Mouse (Mus musculus) cerebellum, postnatal 10 days (tissue): ENCODE measurements around the gene Znhit2.

ENCODE experiments used
- DNase-seq, 2 experiments: peaks; one replicate each; pipeline ENCODE4 v3.0.0; 2021; ENCODE audit warnings: mixed read lengths in 2 of 2

Znhit2 gene

DNA sequence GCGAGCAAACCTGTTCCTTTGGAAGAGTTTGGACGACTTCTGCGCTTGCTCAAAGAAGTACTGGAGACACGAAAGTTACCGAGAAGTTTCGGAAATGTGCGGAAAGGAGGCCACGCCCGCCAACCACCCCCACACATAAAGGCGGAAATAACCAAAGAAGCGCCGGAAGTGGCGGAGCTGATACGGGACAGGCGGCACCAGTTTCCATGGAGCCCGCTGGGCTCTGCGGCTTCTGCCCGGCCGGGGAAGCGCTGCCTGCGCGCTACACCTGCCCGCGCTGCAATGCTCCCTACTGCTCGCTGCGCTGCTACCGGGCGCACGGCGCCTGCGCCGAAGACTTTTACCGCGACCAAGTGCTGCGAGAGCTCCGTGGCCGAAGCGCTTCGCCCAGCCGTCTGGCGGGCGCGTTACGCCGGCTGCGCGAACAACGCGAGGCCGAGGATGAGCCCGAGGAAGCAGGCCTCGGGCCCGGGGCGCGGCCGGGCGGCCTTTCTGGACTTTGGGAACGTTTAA, at the start of gene Znhit2:
Gene Znhit2, plus strand, starts transcription at position 172 of the 513 bp plus-strand sequence.
- peak; percentile 91 to 94 for DNase-seq

DNA sequence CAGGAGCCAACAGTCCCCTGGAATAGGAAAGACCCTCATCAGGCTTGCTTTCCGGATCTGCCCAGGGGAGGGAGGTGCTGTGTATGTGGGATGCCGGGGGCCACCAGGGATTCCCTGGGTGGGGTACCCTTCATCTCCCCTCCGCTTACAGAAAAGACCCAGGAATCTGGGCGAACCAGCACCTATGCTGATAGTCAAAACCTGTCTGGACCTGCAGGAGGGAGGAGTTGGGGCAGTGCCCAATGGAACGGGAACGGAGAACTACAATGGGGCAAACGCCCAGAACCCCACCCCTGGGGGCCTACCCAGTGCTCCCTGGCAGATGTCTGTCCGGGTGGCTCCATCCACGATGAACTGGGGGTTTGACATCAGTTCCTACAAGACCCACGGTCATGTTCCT, 47.3 kb upstream of the Znhit2 start:
- no peak for DNase-seq

DNA sequence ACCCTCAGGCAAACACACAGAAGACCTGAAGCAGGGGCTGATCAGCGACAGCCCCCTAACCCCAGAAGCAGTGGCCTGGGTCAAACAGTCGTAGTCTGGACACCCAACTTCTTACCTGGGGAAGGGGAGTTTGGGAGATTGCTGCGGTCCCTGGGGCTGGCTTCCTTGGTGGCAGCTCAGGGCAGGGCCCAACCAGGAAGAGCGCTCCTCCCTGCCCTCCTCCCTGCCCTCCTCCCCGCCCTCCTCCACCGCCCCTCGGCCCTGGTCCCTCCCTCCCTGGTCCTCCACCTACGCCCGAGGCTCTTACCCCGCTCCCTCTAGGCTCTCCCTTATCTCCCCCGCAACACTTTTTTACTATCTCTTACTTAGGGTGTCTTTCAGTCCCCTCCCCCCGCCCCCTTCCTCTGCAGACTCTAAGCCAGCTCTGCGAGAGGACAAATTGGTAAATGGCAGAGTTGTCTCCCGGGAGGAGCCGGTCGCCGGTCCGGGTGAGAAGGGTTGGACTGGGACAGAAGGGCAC, 45.9 kb upstream of the Znhit2 start:
- peak; percentile 50 to 55 for DNase-seq

DNA sequence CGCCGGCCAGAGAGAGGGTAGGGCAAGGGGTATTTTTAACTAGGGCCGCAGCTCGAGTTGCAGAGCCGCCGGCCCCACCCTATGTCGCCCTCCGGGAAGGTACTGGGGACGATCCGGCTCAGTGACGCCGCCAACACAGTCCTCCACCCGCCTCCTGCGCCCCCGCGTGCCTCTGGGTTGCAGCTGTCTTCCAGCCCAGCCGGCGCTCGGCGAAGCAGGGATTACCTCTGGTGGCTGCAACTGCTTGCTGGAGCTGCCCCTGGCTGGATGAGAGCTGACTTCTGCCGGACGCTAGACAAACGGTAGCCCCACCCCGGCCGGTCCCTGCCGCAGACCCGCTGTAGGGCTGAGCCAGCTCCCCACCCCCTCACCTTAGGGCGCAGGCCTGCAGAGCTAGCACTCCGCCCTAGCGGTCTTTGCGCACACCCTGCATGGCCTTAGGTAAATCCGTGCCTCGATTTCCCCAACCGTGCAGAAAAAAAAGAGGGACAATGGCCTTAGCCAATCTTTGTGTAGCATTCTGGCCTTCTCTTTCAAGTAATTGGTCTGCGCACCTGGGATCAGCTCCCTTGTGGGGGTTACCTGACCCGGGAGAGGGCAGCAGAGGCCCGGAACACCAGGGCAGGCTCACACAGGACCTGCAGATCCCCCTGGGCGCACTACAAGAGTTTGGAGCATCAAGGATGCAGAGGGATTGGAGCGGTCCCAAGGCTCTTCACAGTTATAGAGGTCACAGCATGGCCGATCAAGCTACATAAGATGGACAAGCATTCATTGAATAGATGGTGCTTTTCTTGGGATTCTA, 45.3 kb upstream of the Znhit2 start, which contains the start of gene Capn1:
Gene Capn1, minus strand, starts transcription at position 387 of the 805 bp plus-strand sequence.
- DNase-seq: peak; percentile 75 to 80

DNA sequence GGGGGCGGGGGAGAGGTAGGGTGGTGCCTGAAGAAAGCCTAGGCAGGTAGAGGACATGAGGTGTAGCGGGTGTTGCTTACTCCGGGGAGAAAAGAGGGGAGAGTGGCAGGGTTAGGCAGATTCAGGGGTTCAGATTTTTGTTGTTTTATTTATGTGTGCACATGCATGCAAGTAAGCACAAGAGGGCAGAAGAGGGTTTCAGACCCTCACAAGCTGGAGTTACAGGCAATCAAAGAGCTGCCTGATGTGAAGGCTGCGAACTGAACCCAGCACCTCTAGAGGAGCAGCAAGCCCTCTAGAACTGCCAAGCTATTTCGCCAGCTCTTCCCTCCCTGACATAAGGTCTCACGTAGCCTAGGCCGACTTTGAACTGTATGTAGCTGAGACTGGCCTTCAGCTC, 44.5 kb upstream of the Znhit2 start:
- peak in 1 of 2 experiments; percentile 45 for DNase-seq

DNA sequence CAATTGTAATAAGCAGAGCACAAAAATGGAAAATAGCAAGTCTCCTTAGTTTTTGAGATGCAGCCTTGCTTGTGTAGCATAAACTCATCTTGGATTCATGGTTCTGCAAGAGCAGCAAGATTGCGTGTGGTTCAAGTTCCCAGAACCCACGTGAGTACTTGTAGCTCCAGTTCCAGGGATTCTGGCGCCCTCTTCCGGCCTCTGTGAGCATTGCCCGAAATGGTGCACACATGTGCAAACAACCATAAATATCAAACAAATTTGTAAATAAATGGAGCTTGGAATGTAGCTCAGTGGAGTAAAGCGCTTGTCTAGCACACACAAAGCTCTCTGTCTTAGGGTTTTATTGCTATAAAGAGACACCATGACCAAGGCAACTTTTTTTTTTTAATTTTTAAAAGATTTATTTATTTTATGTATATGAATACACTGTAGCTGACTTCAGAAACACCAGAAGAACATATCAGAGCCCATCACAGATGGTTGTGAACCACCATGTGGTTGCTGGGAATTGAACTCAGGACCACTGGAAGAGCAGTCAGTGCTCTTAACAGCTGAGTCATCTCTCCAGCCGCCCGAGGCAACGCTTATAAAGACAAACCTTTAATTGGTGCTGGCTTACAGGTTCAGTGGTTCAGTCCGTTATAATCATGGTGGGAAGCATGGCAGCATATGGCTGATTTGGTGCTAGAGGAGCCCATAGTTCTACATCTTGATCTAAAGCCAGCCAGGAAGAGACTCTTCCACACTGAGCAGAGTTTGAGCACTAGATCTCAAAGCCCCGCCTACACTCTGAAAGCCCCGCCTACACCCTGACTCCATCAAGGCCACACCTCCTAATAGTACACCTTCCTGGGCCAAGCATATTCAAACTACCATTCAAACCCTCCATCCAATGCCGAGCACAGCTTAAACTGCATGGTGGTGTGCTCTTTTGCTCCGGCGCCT, 42.6 kb upstream of the Znhit2 start:
- peak; percentile 93 to 95 for DNase-seq

DNA sequence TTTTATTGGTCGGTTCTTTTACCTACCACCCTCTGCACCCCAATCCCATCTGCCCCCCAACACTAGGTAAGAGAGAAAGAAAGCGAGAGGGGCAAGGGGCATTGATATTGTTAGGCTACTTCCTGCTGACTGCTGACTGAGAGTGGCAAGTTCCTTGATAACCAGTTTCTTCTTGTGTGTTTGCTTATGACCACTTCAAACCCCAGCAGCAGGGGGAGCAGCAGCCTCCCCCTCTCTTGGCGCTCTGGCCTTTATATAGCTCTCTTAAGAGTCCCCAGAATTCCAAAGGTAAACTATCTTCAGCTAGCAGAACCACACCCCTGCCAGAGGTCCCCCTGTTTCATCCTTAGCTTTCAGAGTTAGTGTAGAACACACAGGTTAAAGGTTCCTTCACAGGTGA, 40.7 kb upstream of the Znhit2 start:
- DNase-seq: no peak

DNA sequence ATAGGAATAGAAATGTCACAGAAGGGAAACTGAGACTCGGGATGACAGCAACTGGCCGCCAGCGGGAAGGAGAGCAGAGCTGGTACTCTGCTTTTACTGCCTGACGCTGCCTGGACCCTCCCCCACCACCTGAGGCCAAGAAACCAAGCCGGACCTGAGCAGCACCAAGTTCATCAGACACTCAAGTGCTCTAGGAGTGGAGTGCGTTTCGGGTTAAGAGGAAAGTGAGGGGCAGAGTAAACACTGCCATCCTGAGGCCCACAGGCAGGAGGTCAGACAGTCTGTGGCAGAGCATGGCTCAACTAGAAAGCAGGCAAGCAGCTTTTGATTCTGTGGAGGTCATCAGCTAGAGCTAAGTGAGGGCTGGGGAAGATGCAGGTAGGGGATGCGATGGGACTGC, 37.9 kb upstream of the Znhit2 start:
- no peak for DNase-seq

DNA sequence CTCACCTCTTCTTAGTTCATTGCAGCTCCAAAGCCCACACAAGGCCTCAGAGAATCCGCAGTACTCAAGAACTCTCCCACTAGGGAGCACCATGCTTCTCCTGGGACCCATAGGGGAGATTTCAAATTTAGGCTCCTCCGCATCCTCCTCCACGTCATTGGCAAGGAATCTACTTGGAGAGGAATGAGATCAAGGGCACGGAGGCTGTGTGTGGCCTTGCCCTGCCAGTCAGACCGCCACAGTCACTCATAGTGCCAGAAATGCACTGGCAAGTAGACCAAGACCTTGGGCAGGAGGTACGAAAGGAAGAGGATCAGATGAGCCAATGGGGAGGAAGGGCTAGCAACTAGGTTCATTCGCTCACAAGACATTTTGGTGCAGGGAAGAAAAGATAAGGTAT, 37.1 kb upstream of the Znhit2 start:
- DNase-seq: no peak

DNA sequence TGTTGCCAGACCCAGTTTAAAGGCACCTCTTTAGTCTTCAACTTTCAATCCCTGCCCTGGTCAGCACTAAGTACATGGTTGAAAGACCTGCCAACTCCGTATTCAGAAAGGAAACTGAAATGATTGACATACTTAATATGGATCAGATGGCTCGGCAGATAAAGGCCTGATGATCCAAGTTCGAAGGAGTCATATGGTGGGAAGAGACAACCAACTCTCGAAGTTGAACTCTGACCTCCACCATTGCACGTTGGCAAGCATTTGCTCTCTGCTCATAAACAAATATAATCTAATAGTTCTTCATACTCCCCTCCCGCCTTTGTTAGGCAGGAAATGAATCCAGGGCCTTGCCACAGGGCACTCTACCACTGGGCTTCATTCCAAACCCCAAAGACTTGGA, 32.0 kb upstream of the Znhit2 start:
- no peak for DNase-seq

DNA sequence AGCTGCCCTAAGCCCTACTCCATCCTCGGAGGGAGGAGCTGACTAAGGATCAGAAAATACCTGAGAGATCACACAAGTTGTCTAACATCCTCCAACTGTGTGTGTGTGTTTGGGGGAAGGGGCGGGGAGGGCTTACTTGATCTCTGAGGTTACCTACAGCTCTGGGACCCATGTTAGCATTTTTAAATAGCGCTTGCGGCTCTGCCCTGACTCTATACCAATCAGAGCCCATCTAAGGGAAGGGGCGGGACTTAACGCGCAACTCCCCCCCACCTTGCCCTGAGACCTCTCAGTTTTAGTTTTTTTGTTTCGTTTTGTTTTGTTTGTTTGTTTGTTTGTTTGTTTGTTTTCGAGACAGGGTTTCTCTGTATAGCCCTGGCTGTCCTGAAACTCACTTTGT, 31.6 kb upstream of the Znhit2 start:
- DNase-seq: no peak

DNA sequence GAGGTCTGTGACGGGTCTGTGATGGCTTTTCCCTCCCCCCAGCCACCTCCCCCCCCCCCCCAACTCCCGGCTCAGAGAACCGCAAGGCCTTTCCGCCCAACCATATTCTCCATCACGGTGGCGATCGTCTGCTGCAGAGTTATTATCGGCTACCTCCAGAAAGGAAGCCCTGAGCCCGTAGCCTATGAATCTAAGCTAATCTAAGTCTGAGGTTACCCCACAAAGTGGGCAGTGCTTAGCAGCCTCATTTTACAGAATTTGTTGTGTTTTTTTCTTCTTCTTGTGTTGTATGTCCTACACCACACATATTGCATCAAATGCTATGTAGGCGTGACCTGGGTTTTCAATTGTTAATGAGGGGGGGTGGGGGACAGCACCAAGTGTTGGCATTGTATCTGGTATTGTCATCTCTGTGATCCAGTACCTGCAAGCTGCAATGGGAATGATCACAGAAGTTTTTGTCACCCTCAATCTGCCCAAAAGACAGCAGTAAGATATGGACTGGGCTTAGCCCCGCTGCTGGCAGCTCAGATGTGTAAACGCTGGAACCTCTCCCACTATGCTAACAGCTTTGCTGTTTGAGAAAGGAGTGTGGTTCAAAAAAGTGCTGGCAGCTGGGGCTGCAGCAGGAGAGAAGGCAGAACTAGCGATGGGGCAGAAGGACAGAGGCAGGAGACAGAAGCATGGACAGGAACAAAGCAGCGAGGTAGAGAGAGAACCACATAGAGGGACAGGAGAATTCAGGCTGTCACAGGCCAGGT, 30.3 kb upstream of the Znhit2 start:
- DNase-seq: no peak

DNA sequence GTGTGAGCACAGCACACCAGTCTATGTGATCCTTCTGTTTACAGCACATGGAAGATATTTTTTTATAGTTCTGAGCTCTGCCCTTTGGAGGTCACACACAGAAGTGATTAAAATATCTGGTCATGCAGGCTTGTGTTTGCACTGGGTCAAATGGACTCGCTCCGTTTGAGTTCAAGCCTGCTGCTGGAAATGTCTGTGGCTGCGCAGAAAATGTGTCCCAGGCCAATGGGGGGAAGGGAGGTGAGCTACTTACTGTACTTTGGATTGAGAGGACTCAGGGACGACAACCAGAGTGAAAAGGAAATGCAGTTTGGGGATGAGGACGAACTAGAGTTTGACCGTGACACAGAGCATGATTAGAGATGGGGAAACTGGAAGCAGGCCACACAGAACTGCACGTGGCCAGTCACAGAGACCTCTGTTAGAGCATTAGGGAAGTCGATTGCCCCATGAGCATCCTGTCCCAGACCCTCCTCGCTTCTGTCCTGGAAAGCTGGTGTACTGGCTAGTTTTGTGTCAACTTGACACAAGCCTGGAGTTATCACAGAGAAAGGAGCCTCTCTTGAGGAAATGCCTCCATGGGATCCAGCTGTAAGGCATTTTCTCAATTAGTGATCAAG, 24.9 kb upstream of the Znhit2 start:
- no peak for DNase-seq

DNA sequence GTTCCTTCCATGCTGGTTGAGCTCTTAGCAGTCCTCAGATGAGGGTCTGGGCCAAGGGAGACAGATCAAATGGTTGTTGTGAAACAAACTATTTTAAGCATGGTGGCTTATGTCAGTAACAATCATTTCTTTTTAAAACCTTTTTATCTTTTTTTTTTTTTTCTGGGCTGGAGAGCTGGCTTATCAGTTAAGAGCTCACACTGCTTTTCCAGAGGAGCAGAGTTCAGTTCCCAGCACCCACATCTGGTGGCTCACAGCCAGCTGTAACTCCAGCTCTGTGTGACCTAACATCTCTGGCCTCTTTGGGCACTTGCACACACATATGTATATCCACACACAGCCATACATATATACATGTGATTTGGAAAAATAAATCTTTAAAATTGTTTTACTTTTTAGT, 23.3 kb upstream of the Znhit2 start:
- no peak for DNase-seq

DNA sequence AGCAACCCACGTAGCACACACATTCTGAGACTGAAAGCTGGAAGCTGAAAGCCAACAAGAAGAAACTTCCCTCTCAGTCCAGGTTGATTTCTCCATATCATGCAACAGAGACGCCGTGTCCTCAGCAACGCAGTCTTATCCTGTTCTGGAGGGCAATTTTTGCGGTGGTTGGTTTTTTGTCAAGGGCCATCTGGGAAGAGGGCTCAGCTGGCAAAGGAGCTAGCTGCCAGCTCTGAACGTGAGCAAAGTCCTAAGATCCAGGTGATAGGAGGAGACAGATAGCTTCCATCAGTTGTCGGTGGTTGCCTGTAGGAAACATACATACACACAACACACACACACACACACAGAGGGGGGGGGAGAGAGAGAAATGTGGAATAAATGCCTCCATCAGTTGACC, 22.7 kb upstream of the Znhit2 start:
- DNase-seq: peak; percentile 69 to 75

DNA sequence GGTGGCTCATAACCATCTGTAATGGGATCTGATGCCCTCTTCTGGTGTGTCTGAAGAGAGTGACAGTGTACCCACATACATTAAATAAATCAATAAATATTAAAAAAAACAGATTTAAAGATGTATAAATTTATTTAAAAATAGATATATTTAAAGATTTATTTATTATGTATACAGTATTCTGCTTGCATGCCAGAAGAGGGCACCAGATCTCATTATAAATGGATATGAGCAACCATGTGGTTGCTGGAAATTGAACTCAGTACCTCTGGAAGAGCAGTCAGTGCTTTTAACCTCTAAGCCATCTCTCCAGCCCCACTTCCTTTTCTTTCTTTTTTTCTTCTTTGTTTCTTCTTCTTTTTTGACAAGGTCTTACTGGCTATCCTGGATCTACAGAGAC, 21.0 kb upstream of the Znhit2 start:
- DNase-seq: no peak

DNA sequence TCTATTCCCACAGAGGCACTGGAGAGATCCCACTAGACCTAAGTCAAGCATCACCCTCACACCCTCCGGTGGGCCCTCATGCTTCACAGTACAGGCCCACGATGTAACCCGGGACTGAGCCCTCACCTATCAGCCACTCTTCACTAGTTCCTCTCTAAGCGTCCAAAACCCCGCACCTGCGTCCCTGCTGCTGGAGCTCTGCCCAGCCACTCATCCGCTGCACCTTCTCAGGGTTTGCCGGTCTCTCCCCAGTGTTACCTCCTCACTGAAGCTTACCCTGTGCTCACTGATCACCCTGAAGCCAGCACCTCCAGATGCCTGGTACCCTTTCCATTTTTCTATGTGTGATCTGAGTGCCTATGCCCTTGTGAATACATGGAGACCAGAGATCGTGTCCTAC, 18.7 kb upstream of the Znhit2 start:
- DNase-seq: no peak

DNA sequence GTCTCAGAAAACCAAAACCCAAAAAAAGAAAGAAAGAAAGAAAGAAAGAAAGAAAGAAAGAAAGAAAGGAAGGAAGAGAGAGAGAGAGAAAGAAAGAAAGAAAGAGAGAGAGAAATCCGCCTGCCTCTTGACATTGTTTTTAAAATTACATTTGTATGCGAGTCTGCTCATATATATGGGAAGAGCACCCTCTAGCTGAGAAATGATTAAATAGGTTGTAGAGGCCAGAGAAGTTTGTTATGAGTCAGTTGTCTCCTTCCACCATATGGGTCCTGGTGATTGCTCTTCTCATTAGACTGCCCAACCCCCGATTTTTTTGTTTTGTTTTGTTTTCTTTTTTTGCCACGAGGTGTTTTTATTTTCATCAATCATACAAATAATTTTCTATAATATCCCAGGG, 16.9 kb upstream of the Znhit2 start:
- DNase-seq: peak in 1 of 2 experiments; percentile 53

DNA sequence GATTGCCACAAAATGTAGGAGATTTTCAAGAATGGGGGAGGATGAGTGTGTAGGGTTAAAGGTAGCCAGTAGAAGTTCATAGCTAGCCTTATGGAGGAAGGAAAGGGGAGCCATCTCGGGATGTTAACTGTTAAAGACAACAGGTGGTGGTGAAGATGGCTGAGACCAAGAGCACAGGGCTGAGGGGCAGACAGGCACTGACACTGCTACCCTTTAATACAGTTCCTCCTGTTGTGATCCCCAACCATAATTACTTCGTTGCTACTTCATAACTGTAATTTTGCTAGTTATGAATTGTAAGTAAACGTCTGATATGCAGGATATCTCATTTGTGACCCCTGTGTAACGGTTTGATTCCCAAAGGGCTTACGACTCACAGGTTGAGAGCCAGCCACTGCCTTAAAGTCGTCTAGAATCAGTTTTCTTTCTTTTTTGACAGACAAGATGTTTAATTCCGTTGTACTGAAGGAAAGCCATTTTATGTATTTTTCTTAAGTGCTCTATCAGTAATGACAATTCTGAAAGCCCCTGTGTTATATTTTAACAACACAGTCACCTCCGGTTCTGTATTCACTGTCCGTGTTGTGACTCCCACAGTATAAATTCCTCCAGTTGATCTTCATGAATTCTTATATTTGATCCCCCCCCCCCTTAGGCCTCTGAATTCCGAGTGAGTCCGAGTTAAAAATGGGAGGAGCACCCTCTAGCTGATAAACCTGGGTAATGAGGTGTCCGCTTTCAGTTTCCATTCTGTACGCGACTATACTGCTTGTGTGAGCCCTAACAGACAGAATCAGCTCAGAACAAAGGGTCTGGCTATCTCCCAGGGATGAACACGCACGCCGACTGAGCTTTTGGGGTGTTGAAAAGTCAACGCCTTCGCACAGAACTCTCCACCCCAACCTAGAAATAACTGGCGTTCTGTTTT, 15.4 kb upstream of the Znhit2 start:
- no peak for DNase-seq

DNA sequence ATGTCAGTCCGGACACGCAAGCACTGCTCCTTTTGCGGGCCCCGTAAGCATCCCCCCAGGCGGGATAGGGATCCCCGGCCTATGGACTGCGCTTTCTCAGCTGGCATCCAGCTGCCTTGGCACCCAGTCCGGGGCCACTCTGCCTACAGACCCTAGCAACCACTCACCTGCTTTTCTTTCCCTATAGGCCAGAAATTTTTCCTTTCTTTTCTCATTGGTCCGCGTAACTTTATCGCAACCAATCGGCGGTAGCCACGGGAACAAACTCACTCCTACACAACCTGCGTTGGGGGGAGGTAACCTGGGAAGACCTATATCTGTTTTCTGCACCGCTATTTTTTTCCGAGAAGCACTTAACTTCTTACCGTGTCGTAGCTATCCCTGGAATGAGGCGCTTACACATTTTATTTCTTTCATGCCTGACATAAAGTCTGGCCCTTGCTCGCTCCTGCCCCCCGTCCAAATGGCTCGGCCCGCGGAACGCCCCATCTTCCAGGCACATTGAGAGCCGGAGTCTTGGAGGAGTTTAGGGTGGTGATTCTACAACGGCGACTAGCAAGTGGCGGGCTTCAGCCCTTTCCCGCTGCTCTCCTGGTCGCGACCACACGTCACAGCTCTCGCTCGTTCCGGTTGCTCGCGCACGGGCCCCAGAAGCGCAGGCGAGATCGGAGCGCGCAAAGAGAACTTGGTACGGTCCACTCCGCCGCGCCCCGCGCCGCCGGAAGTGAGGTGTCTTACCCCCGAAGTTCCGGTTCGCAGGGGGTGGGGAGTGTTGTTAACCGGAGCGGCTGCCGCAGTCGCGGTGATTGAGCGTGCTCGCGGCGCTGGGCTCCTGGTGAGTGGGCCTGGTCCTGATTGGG, 14.5 kb upstream of the Znhit2 start, which contains the start of gene Syvn1:
Gene Syvn1, plus strand, starts transcription at position 283 of the 860 bp plus-strand sequence.
- DNase-seq: peak; percentile 95
